In the genomic region with DNA sequence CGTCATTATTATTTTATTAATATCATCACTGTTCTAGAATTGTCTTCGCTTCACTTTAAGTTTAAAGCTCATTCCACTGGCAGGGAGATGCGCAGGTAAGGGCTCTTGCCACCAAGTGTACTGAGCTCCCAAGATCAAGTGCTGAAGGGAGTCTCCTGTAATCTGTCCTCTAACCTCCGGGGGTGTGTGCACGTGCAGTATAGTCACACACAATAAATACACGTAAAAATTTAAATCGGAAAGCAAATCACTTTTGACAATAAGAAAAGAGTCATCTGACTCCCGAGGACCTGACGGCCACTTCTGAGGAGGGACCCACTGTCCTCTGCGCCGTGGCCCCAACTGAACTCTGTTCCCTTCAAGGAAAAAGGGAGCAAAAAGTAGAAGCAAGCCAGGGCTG, we compare ENCODE assay signal across 9 mouse cellular contexts. TPM values are rescaled to one million over a fixed set of nuclear protein-coding genes. Genes with fewer than 3 reads are reported as not detected.
DNase-seq lines count a peak whose midpoint lies in the region; ATAC-seq and TF ChIP-seq lines count a peak whose summit lies in the region.
"Had no signal": no experiment of that assay in that cellular context is flagged by ENCODE, and none has a peak within 500 bp of the region (broad histone marks: within the 10 kb centered on the region; RNA-seq: fewer than 3 reads in every experiment).

No protein-coding gene starts in this region.

- no peak for ATAC-seq in lung, embryonic 14.5 days (ENCODE audit: insufficient read depth)
- no peak for ATAC-seq in limb, embryonic 12.5 days (ENCODE audit: insufficient number of reproducible peaks, insufficient read depth, low FRiP score, low TSS enrichment, low read depth)
- ATAC-seq in neural tube, embryonic 15.5 days (ENCODE audit: low FRiP score) = no peak
- no peak for ATAC-seq in megakaryocyte, adult 5-6 weeks (ENCODE audit: poor library complexity, severe bottlenecking)

- peak overlapping the region; percentile 64 for H3K4me3 ChIP-seq in lung, embryonic 14.5 days (ENCODE audit: low read depth, low read length)
- H3K4me3 ChIP-seq in forebrain, embryonic 10.5 days = peak overlapping the region; percentile 79
- peak overlapping the region; percentile 71 for H3K4me3 ChIP-seq in limb, embryonic 12.5 days (replicated peaks)
- H3K4me3 ChIP-seq in neural tube, embryonic 15.5 days (replicated peaks) = peak overlapping the region; percentile 64

- H3K4me1 ChIP-seq in lung, embryonic 14.5 days (ENCODE audit: insufficient read depth) = no peaks in the 10 kb centered on the region; the same call in 1 of the 2 replicates
- peaks cover 26% of the 10 kb centered on the region for H3K4me1 ChIP-seq in forebrain, embryonic 10.5 days
- H3K4me1 ChIP-seq in limb, embryonic 12.5 days (replicated peaks) = peaks cover 6% of the 10 kb centered on the region; the same call in 1 of the 2 replicates
- peaks cover 22% of the 10 kb centered on the region for H3K4me1 ChIP-seq in neural tube, embryonic 15.5 days

- no peak for DNase-seq in lung, embryonic 14.5 days
- DNase-seq in lung, postnatal 4 days = no peak
- no peak for DNase-seq in forebrain, embryonic 10.5 days (ENCODE audit: extremely low spot score, low spot score)
- no peak for DNase-seq in cerebellum, adult 9-11 months
- no peak for DNase-seq in layer of hippocampus, adult 9-11 months

- WGBS in lung, embryonic 14.5 days = 27% methylated on average over 11 of the region's 11 CpGs
- WGBS in forebrain, embryonic 10.5 days = 28% methylated on average over 11 of the region's 11 CpGs
- 29% methylated on average over 11 of the region's 11 CpGs for WGBS in limb, embryonic 12.5 days
- 31% methylated on average over 11 of the region's 11 CpGs for WGBS in neural tube, embryonic 15.5 days

- no peak for TF ChIP-seq CTCF in lung, embryonic 14.5 days (IDR thresholded peaks at IDR 0.05; ENCODE audit: low read depth)

- H3K4me2 ChIP-seq in lung, embryonic 14.5 days = peak overlapping the region; percentile 86
- peak overlapping the region; percentile 79 for H3K4me2 ChIP-seq in limb, embryonic 12.5 days
- peak overlapping the region; percentile 88 for H3K4me2 ChIP-seq in neural tube, embryonic 15.5 days

- H3K27ac ChIP-seq in lung, embryonic 14.5 days (ENCODE audit: low read depth) = no peak overlapping the region
- H3K27ac ChIP-seq in forebrain, embryonic 10.5 days = no peak overlapping the region
- no peak overlapping the region for H3K27ac ChIP-seq in limb, embryonic 12.5 days
- H3K27ac ChIP-seq in neural tube, embryonic 15.5 days (replicated peaks) = no peak overlapping the region
- H3K27ac ChIP-seq: left cerebral cortex, adult 2 months had no signal

- H3K9ac ChIP-seq in lung, embryonic 14.5 days = no peak overlapping the region
- no peak overlapping the region for H3K9ac ChIP-seq in limb, embryonic 12.5 days (replicated peaks)
- no peak overlapping the region for H3K9ac ChIP-seq in neural tube, embryonic 15.5 days (replicated peaks)

- no peaks in the 10 kb centered on the region for H3K36me3 ChIP-seq in lung, embryonic 14.5 days (ENCODE audit: insufficient read depth)
- no peaks in the 10 kb centered on the region for H3K36me3 ChIP-seq in forebrain, embryonic 10.5 days (replicated peaks)
- H3K36me3 ChIP-seq in limb, embryonic 12.5 days = no peaks in the 10 kb centered on the region
- H3K36me3 ChIP-seq in neural tube, embryonic 15.5 days = no peaks in the 10 kb centered on the region

- H3K9me3 ChIP-seq in lung, embryonic 14.5 days (ENCODE audit: low read depth, low read length) = no peaks in the 10 kb centered on the region
- no peaks in the 10 kb centered on the region for H3K9me3 ChIP-seq in forebrain, embryonic 10.5 days
- no peaks in the 10 kb centered on the region for H3K9me3 ChIP-seq in limb, embryonic 12.5 days
- no peaks in the 10 kb centered on the region for H3K9me3 ChIP-seq in neural tube, embryonic 15.5 days (replicated peaks)

- peaks cover 15% of the 10 kb centered on the region for H3K27me3 ChIP-seq in lung, embryonic 14.5 days (ENCODE audit: insufficient read depth, low read length)
- H3K27me3 ChIP-seq in forebrain, embryonic 10.5 days (ENCODE audit: poor library complexity, severe bottlenecking) = peaks cover 55% of the 10 kb centered on the region
- peaks cover 47% of the 10 kb centered on the region for H3K27me3 ChIP-seq in limb, embryonic 12.5 days
- H3K27me3 ChIP-seq in neural tube, embryonic 15.5 days (replicated peaks) = peaks cover 22% of the 10 kb centered on the region

RNA-seq across cellular contexts. Expression of gene Rfx2, which starts 1.6 kb away (rescaled TPM):
- 4.3 and 4.8 TPM in 2 replicates for polyA plus RNA-seq in lung, embryonic 14.5 days (2014; fragmentation: Nextera tagmentation; extraction: Ambion mirVana)
- 7.8 and 9.6 TPM in 2 replicates for polyA plus RNA-seq in forebrain, embryonic 10.5 days (2016; fragmentation: Nextera tagmentation; extraction: Ambion mirVana)
- 3.6 and 4.1 TPM in 2 replicates for polyA plus RNA-seq in limb, embryonic 12.5 days (2016; fragmentation: Nextera tagmentation; extraction: Ambion mirVana)
- polyA plus RNA-seq in neural tube, embryonic 15.5 days (2015; fragmentation: Nextera tagmentation; extraction: Ambion mirVana) = 5.1 and 5.3 TPM in 2 replicates
- 5.0 and 5.2 TPM in 2 replicates for total RNA-seq in megakaryocyte, adult 5-6 weeks (2015)
- 1.7 and 2.8 TPM in 2 replicates for total RNA-seq in megakaryocyte, adult 5-6 weeks (2017)

RNA-seq across cellular contexts. Expression of gene Acsbg2, which starts 45.1 kb away (rescaled TPM):
- polyA plus RNA-seq in lung, embryonic 14.5 days (2014; fragmentation: Nextera tagmentation; extraction: Ambion mirVana) = not detected in 2 replicates
- polyA plus RNA-seq in forebrain, embryonic 10.5 days (2016; fragmentation: Nextera tagmentation; extraction: Ambion mirVana) = not detected in 2 replicates
- not detected in 2 replicates for polyA plus RNA-seq in limb, embryonic 12.5 days (2016; fragmentation: Nextera tagmentation; extraction: Ambion mirVana)
- not detected in 2 replicates for polyA plus RNA-seq in neural tube, embryonic 15.5 days (2015; fragmentation: Nextera tagmentation; extraction: Ambion mirVana)
- total RNA-seq in megakaryocyte, adult 5-6 weeks (2015) = not detected in 2 replicates
- not detected in 2 replicates for total RNA-seq in megakaryocyte, adult 5-6 weeks (2017)
- total RNA-seq: left cerebral cortex, adult 2 months had no signal

RNA-seq across cellular contexts. Expression of gene 1700061G19Rik, which starts 46.1 kb away (rescaled TPM):
- 0.34 and 0.45 TPM in 2 replicates for polyA plus RNA-seq in lung, embryonic 14.5 days (2014; fragmentation: Nextera tagmentation; extraction: Ambion mirVana)
- polyA plus RNA-seq in forebrain, embryonic 10.5 days (2016; fragmentation: Nextera tagmentation; extraction: Ambion mirVana) = 0.26 and 0.46 TPM in 2 replicates
- polyA plus RNA-seq in limb, embryonic 12.5 days (2016; fragmentation: Nextera tagmentation; extraction: Ambion mirVana) = 0.26 and 0.52 TPM in 2 replicates
- polyA plus RNA-seq in neural tube, embryonic 15.5 days (2015; fragmentation: Nextera tagmentation; extraction: Ambion mirVana) = 0.41 and 0.49 TPM in 2 replicates
- total RNA-seq in megakaryocyte, adult 5-6 weeks (2015) = 0.32 and 0.40 TPM in 2 replicates
- 0.07 and 0.53 TPM in 2 replicates for total RNA-seq in megakaryocyte, adult 5-6 weeks (2017)
- total RNA-seq: left cerebral cortex, adult 2 months had no signal

RNA-seq across cellular contexts. Expression of gene Prr22, which starts 59.1 kb away (rescaled TPM):
- 1.2 and 1.4 TPM in 2 replicates for polyA plus RNA-seq in lung, embryonic 14.5 days (2014; fragmentation: Nextera tagmentation; extraction: Ambion mirVana)
- polyA plus RNA-seq in forebrain, embryonic 10.5 days (2016; fragmentation: Nextera tagmentation; extraction: Ambion mirVana) = 1.8 and 1.9 TPM in 2 replicates
- 0.69 and 1.3 TPM in 2 replicates for polyA plus RNA-seq in limb, embryonic 12.5 days (2016; fragmentation: Nextera tagmentation; extraction: Ambion mirVana)
- polyA plus RNA-seq in neural tube, embryonic 15.5 days (2015; fragmentation: Nextera tagmentation; extraction: Ambion mirVana) = 0.87 and 0.93 TPM in 2 replicates
- 0.32 and 0.85 TPM in 2 replicates for total RNA-seq in megakaryocyte, adult 5-6 weeks (2015)
- not detected in 2 replicates for total RNA-seq in megakaryocyte, adult 5-6 weeks (2017)
